Mouse (Mus musculus): ENCODE measurements at regions not wholly inside any gene's neighbourhood (a gene's known extent, or its start where the extent isn't known, plus 50 kb on each side); places are given as distances from the start of the nearest gene placed in this dataset.

GRCm38 (mm10) chr1:185749251-185749650, 294.6 kb downstream of the Slc30a10 start:
- DNase-seq (ENCODE audit: extremely low spot score, low spot score): no peak
- Histone ChIP-seq H3K36me3 (replicated peaks) (no peaks in the 10 kb centered on the region), H3K4me3 (no peak overlapping the region), H3K9me3 (no peaks in the 10 kb centered on the region), H3K27ac (no peak overlapping the region), H3K27me3 (ENCODE audit: poor library complexity, severe bottlenecking) (no peaks in the 10 kb centered on the region), H3K4me1 (no peaks in the 10 kb centered on the region)
- WGBS: 91% methylated on average over 2 of the region's 2 CpGs

- H3K4me3 ChIP-seq: no peak overlapping the region
- H3K9me3 ChIP-seq: no peaks in the 10 kb centered on the region
- DNase-seq (ENCODE audit: extremely low spot score, low spot score): no peak
- WGBS: 74% methylated on average over 13 of the region's 13 CpGs
- H3K27me3 ChIP-seq (ENCODE audit: poor library complexity, severe bottlenecking): no peaks in the 10 kb centered on the region
- no peak overlapping the region for H3K27ac ChIP-seq
- no peaks in the 10 kb centered on the region for H3K36me3 ChIP-seq (replicated peaks)
- no peaks in the 10 kb centered on the region for H3K4me1 ChIP-seq
Observed at GRCm38 (mm10) chr1:185754486-185755290, 300.0 kb downstream of the Slc30a10 start.

- Histone ChIP-seq H3K36me3 (replicated peaks) (no peaks in the 10 kb centered on the region), H3K4me1 (no peaks in the 10 kb centered on the region), H3K4me3 (no peak overlapping the region), H3K27me3 (ENCODE audit: poor library complexity, severe bottlenecking) (no peaks in the 10 kb centered on the region), H3K9me3 (no peaks in the 10 kb centered on the region), H3K27ac (no peak overlapping the region)
- no peak for DNase-seq (ENCODE audit: extremely low spot score, low spot score)
- WGBS: 76% methylated on average over 2 of the region's 2 CpGs
Observed at GRCm38 (mm10) chr1:185757376-185757775, 302.7 kb downstream of the Slc30a10 start.

GRCm38 (mm10) chr1:185774202-185774601, 319.6 kb downstream of the Slc30a10 start:
- no peak overlapping the region for H3K4me3 ChIP-seq
- H3K4me1 ChIP-seq: 0 out of 2 replicates have a peak, but pooled peaks cover 7% of the 10 kb centered on the region
- 59% methylated on average over 3 of the region's 3 CpGs for WGBS
- H3K36me3 ChIP-seq (replicated peaks): no peaks in the 10 kb centered on the region
- no peak for DNase-seq (ENCODE audit: extremely low spot score, low spot score)
- no peaks in the 10 kb centered on the region for H3K9me3 ChIP-seq
- H3K27ac ChIP-seq: no peak overlapping the region
- no peaks in the 10 kb centered on the region for H3K27me3 ChIP-seq (ENCODE audit: poor library complexity, severe bottlenecking)

GRCm38 (mm10) chr1:185779604-185780003, 325.0 kb downstream of the Slc30a10 start:
- Histone ChIP-seq H3K27ac (no peak overlapping the region), H3K9me3 (no peaks in the 10 kb centered on the region), H3K4me3 (no peak overlapping the region), H3K36me3 (replicated peaks) (no peaks in the 10 kb centered on the region), H3K27me3 (ENCODE audit: poor library complexity, severe bottlenecking) (no peaks in the 10 kb centered on the region), H3K4me1 (no peaks in the 10 kb centered on the region)
- 85% methylated on average over 4 of the region's 4 CpGs for WGBS
- DNase-seq (ENCODE audit: extremely low spot score, low spot score): no peak

GRCm38 (mm10) chr1:185802156-185802555, 315.0 kb downstream of the Lyplal1 start:
- H3K36me3 ChIP-seq (replicated peaks): no peaks in the 10 kb centered on the region
- WGBS: 93% methylated on average over 3 of the region's 3 CpGs
- H3K4me1 ChIP-seq: no peaks in the 10 kb centered on the region
- no peaks in the 10 kb centered on the region for H3K27me3 ChIP-seq (ENCODE audit: poor library complexity, severe bottlenecking)
- no peaks in the 10 kb centered on the region for H3K9me3 ChIP-seq
- DNase-seq (ENCODE audit: extremely low spot score, low spot score): no peak
- H3K27ac ChIP-seq: no peak overlapping the region
- no peak overlapping the region for H3K4me3 ChIP-seq

- DNase-seq (ENCODE audit: extremely low spot score, low spot score): no peak
- Histone ChIP-seq H3K27me3 (ENCODE audit: poor library complexity, severe bottlenecking) (no peaks in the 10 kb centered on the region), H3K27ac (no peak overlapping the region), H3K4me3 (no peak overlapping the region), H3K36me3 (replicated peaks) (no peaks in the 10 kb centered on the region), H3K9me3 (no peaks in the 10 kb centered on the region; the same call in 1 of the 2 replicates), H3K4me1 (peaks cover 8% of the 10 kb centered on the region)
- WGBS: 88% methylated on average over 3 of the region's 3 CpGs
Observed at GRCm38 (mm10) chr1:185814901-185815300, 302.2 kb downstream of the Lyplal1 start.

- Histone ChIP-seq H3K27ac (no peak overlapping the region), H3K27me3 (ENCODE audit: poor library complexity, severe bottlenecking) (peaks cover 7% of the 10 kb centered on the region; the same call in 1 of the 2 replicates), H3K36me3 (replicated peaks) (no peaks in the 10 kb centered on the region), H3K4me1 (peaks cover 11% of the 10 kb centered on the region), H3K9me3 (no peaks in the 10 kb centered on the region; the same call in 1 of the 2 replicates), H3K4me3 (no peak overlapping the region)
- no peak for DNase-seq (ENCODE audit: extremely low spot score, low spot score)
- 37% methylated on average over 5 of the region's 5 CpGs for WGBS
Observed at GRCm38 (mm10) chr1:185819044-185819443, 298.1 kb downstream of the Lyplal1 start.

GRCm38 (mm10) chr1:185822241-185822640, 294.9 kb downstream of the Lyplal1 start:
- Histone ChIP-seq H3K4me1 (peaks cover 13% of the 10 kb centered on the region), H3K27ac (no peak overlapping the region), H3K36me3 (replicated peaks) (no peaks in the 10 kb centered on the region), H3K4me3 (no peak overlapping the region), H3K27me3 (ENCODE audit: poor library complexity, severe bottlenecking) (peaks cover 7% of the 10 kb centered on the region; the same call in 1 of the 2 replicates), H3K9me3 (no peaks in the 10 kb centered on the region)
- DNase-seq (ENCODE audit: extremely low spot score, low spot score): no peak
- WGBS: 85% methylated on average over 8 of the region's 8 CpGs

- H3K27me3 ChIP-seq (ENCODE audit: poor library complexity, severe bottlenecking): peaks cover 7% of the 10 kb centered on the region; the same call in 1 of the 2 replicates
- no peak for DNase-seq (ENCODE audit: extremely low spot score, low spot score)
- H3K4me3 ChIP-seq: no peak overlapping the region
- no peak overlapping the region for H3K27ac ChIP-seq
- H3K9me3 ChIP-seq: no peaks in the 10 kb centered on the region
- no peaks in the 10 kb centered on the region for H3K36me3 ChIP-seq (replicated peaks)
- WGBS: 94% methylated on average over 4 of the region's 4 CpGs
- peaks cover 13% of the 10 kb centered on the region for H3K4me1 ChIP-seq
Observed at GRCm38 (mm10) chr1:185823226-185823625, 293.9 kb downstream of the Lyplal1 start.

GRCm38 (mm10) chr1:185823956-185824355, 293.2 kb downstream of the Lyplal1 start:
- no peaks in the 10 kb centered on the region for H3K36me3 ChIP-seq (replicated peaks)
- WGBS: 55% methylated on average over 5 of the region's 5 CpGs
- H3K27ac ChIP-seq: no peak overlapping the region
- H3K27me3 ChIP-seq (ENCODE audit: poor library complexity, severe bottlenecking): peaks cover 7% of the 10 kb centered on the region; the same call in 1 of the 2 replicates
- no peak overlapping the region for H3K4me3 ChIP-seq
- DNase-seq (ENCODE audit: extremely low spot score, low spot score): no peak
- H3K9me3 ChIP-seq: no peaks in the 10 kb centered on the region
- H3K4me1 ChIP-seq: peaks cover 11% of the 10 kb centered on the region

GRCm38 (mm10) chr1:185827986-185828385, 289.1 kb downstream of the Lyplal1 start:
- Histone ChIP-seq H3K27me3 (ENCODE audit: poor library complexity, severe bottlenecking) (no peaks in the 10 kb centered on the region), H3K9me3 (no peaks in the 10 kb centered on the region), H3K4me3 (no peak overlapping the region), H3K4me1 (peaks cover 5% of the 10 kb centered on the region; the same call in 1 of the 2 replicates), H3K27ac (no peak overlapping the region), H3K36me3 (replicated peaks) (no peaks in the 10 kb centered on the region)
- no peak for DNase-seq (ENCODE audit: extremely low spot score, low spot score)
- 84% methylated on average over 2 of the region's 2 CpGs for WGBS

- 91% methylated on average over 6 of the region's 6 CpGs for WGBS
- Histone ChIP-seq H3K4me1 (peaks cover 5% of the 10 kb centered on the region; the same call in 1 of the 2 replicates), H3K27me3 (ENCODE audit: poor library complexity, severe bottlenecking) (no peaks in the 10 kb centered on the region), H3K27ac (no peak overlapping the region), H3K9me3 (no peaks in the 10 kb centered on the region), H3K4me3 (no peak overlapping the region), H3K36me3 (replicated peaks) (no peaks in the 10 kb centered on the region)
- DNase-seq (ENCODE audit: extremely low spot score, low spot score): no peak
Observed at GRCm38 (mm10) chr1:185828486-185828885, 288.6 kb downstream of the Lyplal1 start.

All from forebrain, embryonic 10.5 days (tissue).